Mouse (Mus musculus) kidney, adult 18-20 months (tissue): ENCODE data around the gene Aqp1.

Experiments used
- DNase-seq: peaks from one replicate; pipeline ENCODE4 v3.0.0; 2021

The Aqp1 gene

DNA sequence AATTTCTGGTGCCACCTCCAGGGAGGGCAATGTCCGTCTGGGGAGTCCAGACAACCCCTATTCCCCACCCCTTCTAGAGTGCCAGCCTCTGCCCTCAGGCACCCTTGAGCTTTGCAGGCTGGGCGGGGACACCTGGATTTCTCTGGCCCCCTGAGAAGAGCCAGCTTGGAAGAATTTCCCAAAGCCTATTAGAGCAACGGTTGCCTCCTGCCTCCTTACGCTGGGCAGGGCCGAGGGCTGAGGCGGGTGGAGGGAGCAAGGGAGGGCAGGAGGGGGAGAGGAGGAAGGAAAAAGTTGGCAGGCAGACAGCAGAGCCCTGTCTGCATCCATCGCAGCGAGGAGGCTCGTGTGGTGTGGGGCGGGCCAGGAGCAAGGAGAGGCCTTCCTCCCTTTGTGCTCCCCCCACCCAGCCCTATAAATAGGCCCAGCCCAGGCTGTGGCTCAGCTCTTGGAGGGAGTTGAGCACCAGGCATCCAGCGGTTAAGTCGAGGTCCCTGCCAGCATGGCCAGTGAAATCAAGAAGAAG lies at the start of gene Aqp1:
Gene Aqp1, plus strand, starts transcription at position 444 of the 526 bp plus-strand sequence.
- DNase-seq, result peak; percentile 85

DNA sequence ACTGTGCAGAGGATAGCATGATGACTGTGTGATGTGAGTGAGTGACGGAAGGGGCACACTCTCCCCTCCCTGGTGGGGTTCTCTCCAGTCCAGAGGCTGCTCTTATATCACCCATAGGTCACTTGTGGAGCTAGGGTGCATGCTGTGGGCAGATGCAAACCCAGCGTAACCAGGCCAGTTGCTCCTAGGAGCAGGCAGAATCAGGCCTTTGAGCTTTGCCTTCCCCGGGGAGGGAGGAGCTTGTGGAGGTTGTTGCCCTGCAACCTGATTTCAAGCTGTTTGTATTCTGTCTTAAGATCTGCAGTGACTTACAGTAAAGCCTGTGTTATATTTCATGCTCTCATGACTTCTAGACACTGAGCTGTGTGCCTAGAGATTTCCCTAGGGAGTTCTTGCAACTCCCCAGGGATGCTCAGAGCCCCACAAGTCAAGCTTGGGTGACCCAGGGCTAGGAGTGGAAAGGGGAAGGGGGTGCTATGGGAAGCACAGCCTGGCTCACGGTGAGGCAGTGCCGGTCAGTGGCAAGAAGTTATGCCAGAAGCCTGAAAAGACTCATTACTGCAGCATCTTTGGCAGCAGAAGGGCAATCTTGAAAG lies 48.1 kb upstream of the Aqp1 start:
- DNase-seq, result peak; percentile 19

DNA sequence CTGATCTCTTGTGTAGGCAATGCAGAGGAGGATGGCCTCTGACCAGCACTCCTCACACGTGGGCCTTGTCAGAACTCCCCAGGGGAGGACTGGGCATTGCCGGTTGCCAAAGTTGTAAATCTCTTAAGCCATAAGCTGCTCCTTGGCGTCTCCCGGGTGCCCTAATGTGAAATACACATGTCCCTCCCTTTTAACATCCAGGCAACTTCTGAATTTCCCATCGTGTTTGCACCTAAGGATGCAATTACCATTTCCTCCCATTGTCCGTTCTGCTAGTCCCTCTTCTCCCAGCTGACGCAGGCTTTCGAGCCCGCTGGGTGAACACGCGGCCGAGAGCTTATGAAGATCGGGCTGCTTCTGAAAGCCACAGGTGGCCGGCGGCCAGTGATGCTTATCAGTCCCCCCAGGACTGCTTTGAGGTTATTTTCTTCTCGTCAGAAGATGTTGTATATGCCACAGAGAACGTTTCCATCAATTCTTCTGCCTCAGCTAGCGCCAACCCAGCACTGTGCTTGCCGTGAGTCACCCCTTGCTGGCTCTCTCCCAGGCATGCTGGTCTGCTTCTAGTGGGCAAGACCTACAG lies 41.6 kb upstream of the Aqp1 start:
- peak; percentile 23 for DNase-seq

- no peak for DNase-seq
These were observed 40.9 kb upstream of the Aqp1 start for GRCm38 (mm10) chr6:55295325-55295724.

GRCm38 (mm10) chr6:55299482-55299881 lies 36.8 kb upstream of the Aqp1 start:
- peak; percentile 42 for DNase-seq

DNA sequence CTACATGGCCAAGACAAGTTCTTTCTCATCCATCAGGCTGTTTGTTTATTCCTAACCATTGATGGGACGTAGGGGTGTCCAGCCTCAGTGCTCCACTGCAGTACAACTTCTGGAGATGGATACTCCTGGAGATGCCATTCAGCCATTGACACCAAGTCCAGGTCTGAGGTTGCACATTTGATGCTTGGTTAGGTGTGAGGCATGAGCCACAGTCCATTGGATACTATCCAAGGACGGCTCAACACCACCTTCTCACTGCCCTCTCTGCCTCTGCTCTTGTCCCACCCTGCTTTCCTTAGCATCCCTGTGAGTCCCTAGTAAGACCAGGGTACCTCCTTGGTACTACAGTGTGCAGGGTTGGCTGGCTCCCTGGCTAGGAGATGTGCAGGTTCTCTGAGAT lies 36.3 kb upstream of the Aqp1 start:
- no peak for DNase-seq

DNA sequence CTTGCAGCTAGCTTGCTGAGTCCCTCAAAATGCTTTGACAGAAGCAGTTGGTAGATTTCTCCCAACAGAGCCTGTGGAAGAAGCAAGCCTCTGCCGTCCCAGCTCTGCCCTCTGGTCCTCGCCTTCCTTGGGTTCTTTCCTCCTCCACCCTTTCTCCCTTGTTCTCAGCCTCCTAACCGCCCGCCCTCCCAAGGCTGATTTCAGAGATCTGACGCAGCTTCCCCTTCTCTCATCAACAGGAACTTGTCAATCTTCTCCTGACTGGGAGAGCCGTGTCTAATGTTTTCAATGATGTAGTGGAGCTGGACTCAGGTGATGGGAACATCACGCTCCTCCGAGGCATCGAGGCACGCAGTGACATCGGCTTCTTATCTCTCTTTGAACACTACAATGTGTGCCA lies 35.5 kb upstream of the Aqp1 start:
- DNase-seq, result no peak

DNA sequence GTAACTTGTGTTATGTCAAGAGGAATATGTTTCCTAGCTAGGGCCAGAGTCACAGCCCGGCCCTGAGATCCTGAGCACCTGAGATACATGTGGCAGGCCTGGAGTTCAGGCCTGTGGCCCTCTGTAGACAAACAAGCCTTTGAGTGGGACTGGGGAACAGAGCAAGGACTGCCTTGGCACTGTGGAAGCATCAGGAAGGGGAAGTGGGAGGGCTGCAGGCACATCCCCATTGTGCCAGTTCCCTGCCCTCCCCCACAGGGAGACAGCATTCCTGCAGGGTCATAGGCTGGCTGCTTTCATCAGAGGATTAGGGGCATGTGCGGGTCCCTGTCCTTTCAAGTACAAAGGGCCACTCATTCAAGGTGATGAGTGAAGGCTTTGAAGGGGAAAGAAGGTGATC lies 26.1 kb upstream of the Aqp1 start:
- DNase-seq, result no peak

DNA sequence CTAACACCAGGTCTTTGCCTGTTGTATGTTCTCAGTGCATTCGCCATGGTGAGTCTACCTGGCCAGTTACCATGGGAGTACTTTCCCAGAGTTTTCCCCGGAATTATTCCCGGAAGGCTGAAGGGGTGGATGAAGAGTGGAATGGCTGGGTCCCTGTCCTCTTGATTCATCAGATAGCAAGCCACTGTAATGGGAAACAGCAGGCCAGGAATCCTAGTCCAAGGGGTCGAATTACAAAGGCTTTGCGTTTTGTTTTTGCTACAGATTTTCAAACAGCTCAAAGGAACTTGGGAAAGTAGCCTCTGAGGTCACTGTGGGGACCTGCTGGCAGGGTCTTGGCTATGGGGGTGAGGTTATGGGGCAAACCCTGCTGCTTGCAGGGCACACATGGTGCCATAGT lies 24.3 kb upstream of the Aqp1 start:
- no peak for DNase-seq

- no peak for DNase-seq
These were observed 22.3 kb upstream of the Aqp1 start for GRCm38 (mm10) chr6:55313893-55314292.

GRCm38 (mm10) chr6:55314628-55315027 lies 21.6 kb upstream of the Aqp1 start:
- DNase-seq, result no peak

DNA sequence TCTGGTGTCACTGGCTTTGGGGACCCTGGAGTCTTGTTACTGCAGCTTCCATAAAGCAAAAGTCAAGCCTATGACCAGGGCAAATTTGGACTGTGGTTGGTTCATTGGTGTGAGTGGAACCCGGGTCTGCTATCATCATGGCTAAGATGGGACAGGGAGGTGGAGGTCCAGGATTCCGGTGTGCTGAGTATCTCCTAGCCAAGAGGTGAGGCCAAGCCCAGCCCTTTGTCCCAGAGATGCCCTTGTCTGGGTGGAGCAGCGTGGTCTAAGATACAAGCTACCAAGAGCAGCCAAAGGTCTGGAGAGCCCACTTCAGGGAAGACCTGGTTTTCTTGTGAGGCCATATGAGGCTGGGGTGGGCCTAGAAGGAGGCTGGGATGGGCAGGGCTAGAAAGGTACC lies 17.6 kb upstream of the Aqp1 start:
- DNase-seq, result no peak

- DNase-seq, result no peak
These were observed 16.4 kb upstream of the Aqp1 start for GRCm38 (mm10) chr6:55319585-55320551.

DNA sequence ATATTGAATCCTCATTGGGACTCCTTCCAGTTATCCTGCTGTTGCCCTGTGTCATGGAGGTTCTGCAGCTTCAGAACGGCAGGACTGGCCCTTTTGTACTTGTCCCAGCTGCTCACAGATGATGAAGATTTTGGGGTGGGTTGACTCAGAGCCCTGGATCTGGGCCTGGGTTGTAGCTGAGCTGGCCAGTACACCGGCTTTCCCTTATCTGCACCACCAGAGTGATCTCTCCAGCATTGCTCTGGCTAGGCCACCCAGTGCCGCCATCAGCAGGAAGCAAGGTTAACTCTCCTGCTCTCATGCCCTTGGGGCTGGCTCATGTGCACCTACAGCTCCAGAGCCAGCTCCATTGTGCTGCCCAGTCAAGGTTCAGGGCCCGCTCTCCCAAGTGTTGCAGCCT lies 15.3 kb upstream of the Aqp1 start:
- DNase-seq, result no peak

GRCm38 (mm10) chr6:55321518-55321917 lies 14.7 kb upstream of the Aqp1 start:
- DNase-seq, result no peak

GRCm38 (mm10) chr6:55322980-55323379 lies 13.3 kb upstream of the Aqp1 start:
- DNase-seq, result no peak

GRCm38 (mm10) chr6:55323908-55324634 lies 12.2 kb upstream of the Aqp1 start:
- peak; percentile 64 for DNase-seq

GRCm38 (mm10) chr6:55324785-55325184 lies 11.4 kb upstream of the Aqp1 start:
- no peak for DNase-seq

GRCm38 (mm10) chr6:55326299-55326698 lies 9.9 kb upstream of the Aqp1 start:
- DNase-seq, result no peak

- DNase-seq, result no peak
These were observed 8.9 kb upstream of the Aqp1 start for GRCm38 (mm10) chr6:55327326-55327725.

DNA sequence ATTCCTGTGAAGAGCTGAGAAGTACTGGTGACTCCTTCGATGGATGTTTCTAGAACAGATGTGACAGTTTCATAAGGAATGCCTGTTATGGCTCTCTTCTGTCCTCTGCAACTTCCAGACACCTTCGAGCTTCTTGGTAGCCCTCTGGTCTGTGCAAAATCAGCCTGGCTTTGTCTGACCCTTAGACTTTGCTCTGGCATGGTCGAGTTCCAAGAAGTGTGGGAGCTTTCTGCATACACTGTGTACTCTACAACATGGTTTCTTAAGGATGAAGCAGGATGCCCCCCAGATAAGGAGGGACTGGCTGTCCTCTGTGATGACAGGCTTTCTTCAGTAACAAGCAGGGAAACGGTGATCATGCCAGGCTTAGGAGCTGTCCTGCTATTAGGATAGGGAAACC lies 8.1 kb upstream of the Aqp1 start:
- peak; percentile 73 for DNase-seq

- DNase-seq, result no peak
These were observed 4.9 kb upstream of the Aqp1 start for GRCm38 (mm10) chr6:55331315-55331714.
